Mouse (Mus musculus): ENCODE results near the gene 1190007I07Rik.
"Not testable (repeated sequence)": the region's sequence is repeated elsewhere in the genome, so short reads cannot be mapped to it uniquely, and the experiment has no call there.

Gene 1190007I07Rik

GRCm38 (mm10) chr10:82629111-82629585 lies 6.1 kb upstream of the 1190007I07Rik start:
- no peak for DNase-seq (ENCODE audit: low read depth)

GRCm38 (mm10) chr10:82623553-82623932 lies 515 bp upstream of the 1190007I07Rik start:
- not testable (repeated sequence) for DNase-seq (ENCODE audit: low read depth)

DNA sequence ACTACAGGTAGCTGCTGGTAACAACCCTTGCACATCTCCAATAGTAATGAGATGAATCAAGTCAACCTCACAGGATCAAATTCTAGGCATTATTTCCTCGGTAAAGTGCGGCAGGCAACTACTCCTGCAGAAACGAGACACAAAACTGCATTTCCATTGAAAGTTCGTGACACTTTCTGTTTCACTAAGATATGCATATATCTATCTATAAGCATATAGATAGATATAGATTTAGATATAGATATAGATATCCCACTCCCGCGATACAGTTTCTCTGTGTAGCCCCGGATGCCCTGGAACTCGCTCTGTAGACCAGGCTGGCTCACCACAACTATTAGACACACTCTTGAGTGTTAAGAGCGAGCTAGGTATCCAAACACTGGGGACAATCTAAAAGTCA lies 793 bp downstream of the 1190007I07Rik start:
- DNase-seq (ENCODE audit: low read depth): no peak

- not testable (repeated sequence) for DNase-seq (ENCODE audit: low read depth)
These were observed 28.6 kb downstream of the 1190007I07Rik start for GRCm38 (mm10) chr10:82594421-82594820.

GRCm38 (mm10) chr10:82589673-82590072 lies 33.4 kb downstream of the 1190007I07Rik start:
- DNase-seq (ENCODE audit: low read depth): not testable (repeated sequence)

- not testable (repeated sequence) for DNase-seq (ENCODE audit: low read depth)
These were observed 51.9 kb downstream of the 1190007I07Rik start for GRCm38 (mm10) chr10:82571091-82571490.

Measured in fibroblast of lung, adult 2 months (primary cell).